Mouse (Mus musculus) regulatory T cell (primary cell): Measurements from ENCODE around the gene Comp.

Experiments
- in situ Hi-C: fragments of 300-600 bp; cut with MboI, MseI; formaldehyde crosslinking; loops from one replicate; pipeline ENCODE4 v1.15.1; 2025; ENCODE audit warnings: high pct_unique_total_duplicates

Comp gene

DNA sequence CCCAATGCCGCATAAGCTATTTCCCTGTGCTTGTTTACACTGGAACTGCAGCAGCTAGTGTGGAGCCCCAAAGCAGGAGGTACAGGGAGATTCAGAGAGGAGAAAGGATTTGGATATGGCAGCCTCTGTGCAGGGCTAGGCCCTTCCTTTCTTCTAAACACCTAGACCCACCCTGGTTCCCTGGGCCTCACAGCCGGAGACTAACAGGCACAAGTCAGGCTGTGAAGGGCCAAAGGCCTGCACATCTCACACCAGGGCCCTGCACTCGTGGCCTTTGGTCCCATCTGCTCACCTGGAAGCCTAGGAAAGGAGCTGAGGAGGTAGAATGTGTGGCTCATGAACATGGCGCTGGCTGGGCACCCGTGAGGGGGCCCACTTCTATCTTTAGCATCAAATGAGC, 22.8 kb downstream of the Comp start:
- in situ Hi-C loops, result no loop called here

DNA sequence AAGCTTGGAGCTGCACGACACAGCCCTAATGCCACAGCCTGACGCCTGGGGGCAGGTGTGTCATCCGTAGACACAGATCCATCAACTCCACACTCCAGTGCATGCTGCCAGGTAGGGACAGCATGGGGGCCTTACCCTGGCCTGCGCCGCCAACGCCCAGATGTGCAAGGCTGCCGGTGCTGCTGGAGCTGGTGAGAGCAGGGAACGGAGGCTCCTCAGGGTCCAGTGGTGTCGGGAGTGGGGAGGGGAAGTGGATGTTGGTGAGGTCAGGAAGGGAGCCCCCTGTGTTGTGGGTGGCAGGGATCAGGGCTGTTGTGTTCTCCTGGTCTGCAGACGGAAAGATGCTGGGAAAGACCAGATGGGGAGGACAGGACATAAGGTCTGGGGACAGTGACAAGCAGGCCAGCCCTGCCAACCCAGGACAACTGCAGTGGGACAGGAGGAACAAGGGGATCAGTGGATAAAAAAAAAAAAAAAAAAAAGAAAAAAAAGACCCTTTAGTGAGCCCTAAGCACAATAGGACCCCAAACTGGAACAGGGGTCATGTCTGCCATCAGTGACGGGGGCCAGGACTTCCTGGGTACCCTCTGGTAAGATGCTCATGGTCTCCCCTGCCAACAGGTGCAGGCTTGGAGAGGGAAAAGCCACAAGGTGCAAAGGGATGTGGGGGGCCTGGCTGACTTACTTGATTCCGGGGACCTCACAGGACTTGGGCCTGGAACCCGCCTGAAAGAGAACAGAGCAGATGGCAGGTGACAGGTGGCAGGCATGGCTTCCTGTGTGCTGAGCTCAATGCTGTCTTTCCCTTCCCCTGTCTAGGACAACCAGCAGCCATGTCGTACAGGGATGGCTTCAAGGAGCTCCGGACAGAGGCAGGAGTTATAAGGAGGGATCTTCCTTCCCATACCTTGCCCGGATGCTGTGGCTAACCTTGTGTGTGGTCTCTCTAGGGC, 24.5 kb downstream of the Comp start:
- in situ Hi-C loops, result no loop called here

DNA sequence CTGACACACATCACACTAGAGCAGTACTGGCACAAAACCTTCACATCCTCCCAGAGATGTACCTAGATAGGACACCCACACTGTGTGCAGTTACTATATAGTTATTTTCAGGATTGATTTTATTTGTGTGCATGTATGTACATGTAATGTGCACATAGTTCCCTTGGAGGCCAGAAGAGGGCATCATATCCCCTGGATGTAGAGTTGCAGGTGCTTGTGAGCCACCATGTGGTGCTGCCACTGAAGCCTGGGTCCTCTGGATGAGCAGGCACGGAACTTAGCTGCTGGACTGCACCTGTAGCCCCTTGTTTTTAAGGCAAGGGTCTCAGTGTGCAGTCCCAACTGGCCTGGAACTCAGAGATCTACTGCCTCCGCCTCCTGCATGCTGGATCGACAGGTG, 30.9 kb downstream of the Comp start:
- in situ Hi-C loops, result no loop called here

GRCm38 (mm10) chr8:70405189-70405588, 31.8 kb downstream of the Comp start:
- in situ Hi-C loops, result no loop called here

DNA sequence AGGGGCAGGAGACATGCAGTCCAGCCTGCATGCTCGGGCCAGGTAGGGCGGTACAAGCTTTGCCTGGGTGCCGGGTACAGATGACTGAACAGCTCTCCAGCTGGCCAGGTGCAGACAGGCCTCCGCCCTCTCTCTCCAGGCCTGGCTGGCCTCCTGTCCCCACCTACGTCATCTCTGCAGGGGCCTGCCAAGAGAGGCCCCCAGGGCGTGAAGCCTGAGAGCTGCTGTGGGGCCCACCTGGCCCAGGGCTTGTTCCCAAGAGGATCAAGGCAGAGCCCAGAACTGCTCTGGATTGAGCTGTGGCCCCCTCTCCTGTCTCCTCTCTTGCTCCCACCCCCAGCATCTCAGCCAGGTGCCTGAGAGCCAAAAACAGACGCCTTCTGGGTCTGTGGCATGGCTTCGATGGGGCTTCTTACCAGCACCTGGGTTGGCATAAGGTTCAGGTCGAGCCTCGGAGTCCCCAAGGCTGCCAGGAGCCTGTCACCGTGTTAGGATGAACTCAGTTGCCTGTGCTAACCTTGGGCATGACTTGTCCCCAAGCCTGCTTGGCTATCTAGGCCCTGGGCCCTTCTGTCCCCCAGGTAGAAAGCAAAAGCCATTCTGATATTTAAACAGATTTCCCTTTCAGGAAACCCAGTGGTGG, 33.2 kb downstream of the Comp start:
- in situ Hi-C loops, result no loop called here

DNA sequence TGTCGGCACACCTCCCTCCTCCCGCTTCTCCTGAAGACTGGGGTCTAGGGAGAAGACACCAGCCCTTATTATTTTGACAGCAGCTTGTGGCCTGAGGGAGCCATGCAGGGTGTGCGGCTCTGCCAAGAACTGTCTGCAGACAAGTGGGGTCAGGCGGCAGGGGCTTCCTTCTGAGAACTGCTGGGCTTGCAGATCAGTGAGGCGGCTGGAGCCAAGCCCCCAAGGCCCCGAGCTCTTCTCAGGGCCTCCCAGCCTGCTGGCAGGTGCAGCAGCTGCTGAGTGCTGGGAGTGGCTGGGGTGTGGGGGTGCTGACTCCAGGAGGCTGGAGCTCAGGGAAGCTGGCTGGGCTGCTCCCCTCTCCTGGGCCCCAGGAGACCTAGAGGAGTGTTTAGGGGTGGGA, 34.9 kb downstream of the Comp start:
- in situ Hi-C loops, result no loop called here

- in situ Hi-C loops, result no loop called here
Observed at GRCm38 (mm10) chr8:70409019-70409418, 35.7 kb downstream of the Comp start.

GRCm38 (mm10) chr8:70409455-70409871, 36.1 kb downstream of the Comp start:
- in situ Hi-C loops, result no loop called here

DNA sequence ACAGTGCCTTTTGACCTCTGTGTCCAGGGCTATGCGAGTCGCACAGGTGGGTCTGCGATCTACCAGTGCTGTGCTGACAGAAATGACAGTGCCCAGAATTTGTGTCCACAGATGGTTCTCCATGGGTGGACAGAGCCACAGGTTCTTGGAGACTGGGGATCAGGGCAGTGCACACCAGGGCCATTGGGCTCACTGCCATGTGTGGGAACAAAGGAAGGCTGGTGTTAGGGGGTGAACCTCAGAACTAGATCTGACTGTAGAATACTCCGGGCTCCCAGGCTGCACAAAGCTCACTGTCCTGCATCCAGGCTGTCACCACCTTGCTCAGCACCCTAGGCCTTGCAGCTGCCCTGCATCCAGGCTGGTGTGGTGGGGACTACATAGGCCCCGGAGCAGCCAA, 36.9 kb downstream of the Comp start:
- in situ Hi-C loops, result loop anchor here (10.0 kb wide), 1 partner anchor 95 kb away; the partner anchor contains the start of gene Rex1bd

- in situ Hi-C loops, result loop anchor here (10.0 kb wide), 1 partner anchor 90 kb away; the partner anchor contains the start of gene Rex1bd
Observed at GRCm38 (mm10) chr8:70414310-70414946, 41.1 kb downstream of the Comp start.

DNA sequence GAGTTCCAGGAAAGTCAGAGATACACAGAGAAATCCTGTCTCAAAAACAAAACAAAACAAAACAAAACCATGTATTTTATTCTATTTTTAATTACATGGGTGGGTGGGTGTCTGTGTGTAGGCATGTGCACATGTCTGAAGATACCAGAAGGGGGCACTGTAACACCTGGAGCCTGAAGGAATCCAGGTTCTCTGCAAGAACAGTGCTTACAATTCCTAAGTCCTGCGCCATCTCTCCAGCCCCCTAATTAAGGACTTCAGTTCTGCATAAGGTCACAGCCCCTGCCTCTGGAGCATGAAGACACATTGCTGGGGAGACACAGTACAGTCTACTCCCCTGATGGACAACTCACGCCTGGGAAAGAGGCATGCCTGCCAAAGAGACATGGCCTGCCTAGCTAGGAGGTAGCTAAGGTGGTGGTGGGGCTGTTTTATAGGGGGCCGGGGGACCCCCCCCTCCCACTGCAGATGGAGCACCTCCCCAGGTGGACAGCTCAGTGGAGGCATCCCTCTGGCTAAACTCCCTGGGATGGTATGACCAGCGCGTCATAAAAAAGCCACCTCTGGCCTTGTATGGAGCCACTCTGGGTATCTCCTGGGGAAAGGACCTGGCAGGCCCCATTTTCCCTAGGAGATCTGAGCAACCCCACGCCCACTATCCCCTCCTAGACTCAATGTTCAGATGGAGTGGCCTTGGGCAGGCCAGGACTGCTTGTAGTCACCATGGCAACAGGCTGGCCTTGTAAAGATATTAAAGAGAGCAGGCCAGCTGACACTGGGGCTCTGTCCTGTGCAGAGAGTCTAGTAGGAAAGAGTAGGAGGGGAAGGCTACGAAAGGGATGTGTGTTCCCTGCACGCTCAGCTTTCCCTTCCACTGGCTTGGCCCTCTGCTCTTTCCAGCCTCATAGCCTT, 42.4 kb downstream of the Comp start:
- in situ Hi-C loops, result loop anchor here (10.0 kb wide), 1 partner anchor 89 kb away; the partner anchor contains the start of gene Rex1bd

- in situ Hi-C loops, result loop anchor here (10.0 kb wide), 1 partner anchor 88 kb away; the partner anchor contains the start of gene Rex1bd
Observed at GRCm38 (mm10) chr8:70416941-70417340, 43.6 kb downstream of the Comp start.

GRCm38 (mm10) chr8:70417914-70418313, 44.6 kb downstream of the Comp start:
- in situ Hi-C loops, result loop anchor here (10.0 kb wide), 1 partner anchor 87 kb away; the partner anchor contains the start of gene Rex1bd

GRCm38 (mm10) chr8:70418954-70419353, 45.6 kb downstream of the Comp start:
- in situ Hi-C loops, result loop anchor here (10.0 kb wide), 1 partner anchor 86 kb away; the partner anchor contains the start of gene Rex1bd

GRCm38 (mm10) chr8:70419879-70420643, 46.7 kb downstream of the Comp start:
- in situ Hi-C loops, result loop anchor here (10.0 kb wide), 1 partner anchor 85 kb away; the partner anchor contains the start of gene Rex1bd

DNA sequence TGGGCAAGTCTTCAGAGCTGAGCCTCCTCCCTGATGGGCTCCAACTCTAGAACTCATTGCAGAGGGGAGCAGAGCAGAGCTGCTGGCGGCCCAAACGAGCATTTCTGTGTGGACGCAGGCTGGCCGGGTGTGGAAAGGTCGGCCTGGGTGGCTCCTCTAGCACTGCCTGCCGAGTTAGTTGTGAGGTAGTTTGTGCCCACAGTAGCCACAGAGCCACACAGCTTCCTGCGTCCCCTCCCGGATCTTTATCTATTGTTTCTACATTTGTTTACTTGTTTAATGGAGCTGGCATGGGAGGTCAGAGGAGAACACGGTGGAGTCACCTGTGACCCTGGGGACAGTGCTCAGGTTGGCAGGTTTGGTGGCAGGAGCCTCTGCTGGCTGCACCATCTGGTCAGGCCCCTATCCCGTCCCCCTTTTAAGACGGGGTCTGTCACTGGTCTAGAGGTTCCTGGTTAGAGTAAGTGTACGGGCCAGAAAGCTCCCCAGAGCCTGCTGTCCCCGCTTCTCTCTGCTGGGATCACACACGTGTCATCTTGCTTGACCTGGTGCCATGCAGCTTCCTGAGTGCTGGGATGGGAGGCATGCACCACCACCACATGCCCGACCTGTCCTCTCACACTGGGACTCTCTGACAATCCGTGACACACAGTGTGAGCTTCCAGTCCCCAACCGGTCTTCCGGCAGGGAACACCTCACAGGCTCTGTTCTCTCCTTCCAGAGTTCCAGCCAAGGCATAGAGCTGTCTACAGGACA, 48.2 kb downstream of the Comp start:
- in situ Hi-C loops, result no loop called here

GRCm38 (mm10) chr8:70422722-70423121, 49.4 kb downstream of the Comp start:
- in situ Hi-C loops, result no loop called here

DNA sequence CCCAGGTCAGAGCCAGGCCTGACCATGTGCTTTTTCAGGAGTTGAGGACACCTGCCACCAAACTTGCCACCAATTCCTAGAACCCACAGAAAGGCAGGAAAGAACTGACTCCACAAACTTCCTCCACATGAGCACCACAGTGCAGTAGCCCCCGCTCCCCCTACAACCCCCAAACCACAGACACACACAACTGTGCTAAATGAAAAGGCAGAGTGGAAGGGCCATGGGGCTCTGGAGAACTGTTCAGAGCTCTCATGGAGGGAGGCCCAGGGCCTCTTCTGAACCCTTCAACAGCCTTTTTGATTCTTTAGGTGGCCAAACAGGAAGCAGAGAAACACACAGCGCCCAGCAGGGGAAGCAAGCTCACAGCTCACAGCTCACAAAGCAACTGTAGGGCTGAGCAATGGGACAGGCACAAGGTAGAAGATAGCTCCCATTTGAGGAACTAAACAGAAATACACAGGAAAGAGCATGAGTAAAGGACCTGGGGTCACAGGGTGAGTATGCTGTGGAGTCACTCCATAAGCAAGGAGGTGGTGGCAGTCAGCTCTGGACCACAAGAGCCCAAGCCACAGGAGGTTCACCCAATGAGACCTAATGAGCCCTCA, 53.0 kb downstream of the Comp start:
- in situ Hi-C loops, result no loop called here

- in situ Hi-C loops, result no loop called here
Observed at GRCm38 (mm10) chr8:70431213-70431612, 57.9 kb downstream of the Comp start.
